Mouse (Mus musculus): ENCODE results near the gene Panx2. TPM values are rescaled to one million over a fixed set of nuclear protein-coding genes. Genes with fewer than 3 reads are reported as not detected.

Gene Panx2
- polyA plus RNA-seq, 1 experiment, result not detected

Other genes starting within 250 kb of the Panx2 start
- 6.0 and 7.2 TPM in 2 replicates for gene Alg12, start 240.4 kb upstream of the Panx2 start, polyA plus RNA-seq (2012; ENCODE audit: insufficient read depth, insufficient read length, missing spikeins)
- 7.8 and 12.6 TPM in 2 replicates for gene Creld2, start 240.1 kb upstream of the Panx2 start, polyA plus RNA-seq (2012; ENCODE audit: insufficient read depth, insufficient read length, missing spikeins)
- gene Pim3, start 197.5 kb upstream of the Panx2 start, polyA plus RNA-seq (2012; ENCODE audit: insufficient read depth, insufficient read length, missing spikeins), result 29.2 and 73.9 TPM in 2 replicates
- not detected in 2 replicates for gene Ttll8, start 105.3 kb upstream of the Panx2 start, polyA plus RNA-seq (2012; ENCODE audit: insufficient read depth, insufficient read length, missing spikeins)
- gene Mlc1, start 80.7 kb upstream of the Panx2 start, polyA plus RNA-seq (2012; ENCODE audit: insufficient read depth, insufficient read length, missing spikeins), result not detected in 2 replicates
- not detected in 2 replicates for gene Mov10l1, start 76.8 kb upstream of the Panx2 start, polyA plus RNA-seq (2012; ENCODE audit: insufficient read depth, insufficient read length, missing spikeins)
- gene Trabd, start 15.4 kb downstream of the Panx2 start, polyA plus RNA-seq (2012; ENCODE audit: insufficient read depth, insufficient read length, missing spikeins), result 20.4 and 23.3 TPM in 2 replicates
- 26.1 and 34.7 TPM in 2 replicates for gene Selenoo, start 29.4 kb downstream of the Panx2 start, polyA plus RNA-seq (2012; ENCODE audit: insufficient read depth, insufficient read length, missing spikeins)
- gene Tubgcp6, start 63.4 kb downstream of the Panx2 start, polyA plus RNA-seq (2012; ENCODE audit: insufficient read depth, insufficient read length, missing spikeins), result 3.9 and 6.1 TPM in 2 replicates
- gene Hdac10, start 69.0 kb downstream of the Panx2 start, polyA plus RNA-seq (2012; ENCODE audit: insufficient read depth, insufficient read length, missing spikeins), result 4.6 and 6.8 TPM in 2 replicates
- gene Mapk12, start 81.0 kb downstream of the Panx2 start, polyA plus RNA-seq (2012; ENCODE audit: insufficient read depth, insufficient read length, missing spikeins), result 6.6 and 7.5 TPM in 2 replicates
- gene Mapk11, start 89.9 kb downstream of the Panx2 start, polyA plus RNA-seq (2012; ENCODE audit: insufficient read depth, insufficient read length, missing spikeins), result 1.1 and 2.5 TPM in 2 replicates
- gene Plxnb2, start 121.1 kb downstream of the Panx2 start, polyA plus RNA-seq (2012; ENCODE audit: insufficient read depth, insufficient read length, missing spikeins), result 5.4 and 7.5 TPM in 2 replicates
- gene Dennd6b, start 136.8 kb downstream of the Panx2 start, polyA plus RNA-seq (2012; ENCODE audit: insufficient read depth, insufficient read length, missing spikeins), result 1.8 and 2.2 TPM in 2 replicates
- gene Ppp6r2, start 151.8 kb downstream of the Panx2 start, polyA plus RNA-seq (2012; ENCODE audit: insufficient read depth, insufficient read length, missing spikeins), result 23.0 and 25.7 TPM in 2 replicates